Mouse (Mus musculus): ENCODE results near the gene Irf4. TPM values are rescaled to one million over a fixed set of nuclear protein-coding genes. Genes with fewer than 3 reads are reported as not detected.

The Irf4 gene
- 1.6 and 2.0 TPM in 2 replicates for polyA plus RNA-seq (2012; rRNA removed)

GRCm38 (mm10) chr13:30749021-30749556, at the start of gene Irf4:
Gene Irf4, plus strand, starts transcription at chr13:30749226.

Other genes with a start within 250 kb of the Irf4 start
- gene Uqcrfs1, start 203.9 kb upstream of the Irf4 start, polyA plus RNA-seq (2012; rRNA removed) = 146 and 148 TPM in 2 replicates
- 8.3 and 8.9 TPM in 2 replicates for gene Dusp22, start 89.2 kb upstream of the Irf4 start, polyA plus RNA-seq (2012; rRNA removed)
- gene Hus1b, start 198.5 kb downstream of the Irf4 start, polyA plus RNA-seq (2012; rRNA removed) = 0.05 and 0.07 TPM in 2 replicates
- 5.6 and 6.3 TPM in 2 replicates for gene Exoc2, start 224.9 kb downstream of the Irf4 start, polyA plus RNA-seq (2012; rRNA removed)
- gene Gm5447, start 225.0 kb downstream of the Irf4 start, polyA plus RNA-seq (2012; rRNA removed) = 0.01 TPM in 1 of 2 replicates, not detected in the other